Mouse (Mus musculus): ENCODE data around the gene Zbtb32. TPM values are rescaled to one million over a fixed set of nuclear protein-coding genes. Genes with fewer than 3 reads are reported as not detected.

Zbtb32 gene
- total RNA-seq, 4 experiments from 2014 or later, result not detected

DNA sequence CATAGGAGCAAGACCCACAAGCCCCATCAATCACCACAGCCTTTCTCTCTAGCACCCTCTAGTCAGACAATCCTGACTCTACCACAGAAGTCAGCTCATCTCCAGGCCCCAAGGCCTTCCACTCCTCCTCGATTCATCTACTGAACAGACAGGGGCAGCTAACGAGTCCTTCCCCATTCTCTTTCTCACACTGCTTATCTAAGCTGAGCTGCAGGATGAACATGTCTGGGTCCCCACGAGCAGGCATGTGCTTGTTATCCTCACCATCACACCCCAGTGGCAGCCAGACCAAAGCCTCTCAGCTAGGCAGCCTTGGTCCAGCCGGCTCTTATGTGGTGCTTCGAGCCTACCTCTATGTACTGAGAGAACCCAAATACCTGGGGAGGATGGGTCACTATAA, 26.3 kb downstream of the Zbtb32 start:
- DNase-seq (ENCODE audit: low spot score in 2 of 2), result no peak

DNA sequence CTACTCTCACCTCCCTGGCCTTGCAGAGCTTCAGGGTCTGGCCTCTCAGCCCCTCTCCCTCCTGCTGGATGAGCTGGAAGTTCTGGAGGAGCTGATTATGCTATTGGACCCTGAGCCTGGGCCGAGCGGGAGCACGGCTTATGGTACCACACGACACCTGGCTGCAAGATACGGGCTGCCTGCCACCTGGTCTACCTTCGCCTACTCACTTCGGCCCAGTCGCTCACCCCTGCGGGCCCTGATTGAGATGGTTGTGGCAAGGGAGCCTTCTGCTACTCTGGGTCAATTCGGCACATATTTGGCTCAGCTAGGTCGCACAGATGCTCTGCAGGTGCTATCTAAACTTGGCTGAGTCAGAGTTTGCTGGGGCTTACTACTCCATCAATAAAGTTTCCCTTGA, 31.2 kb downstream of the Zbtb32 start:
- no peak for DNase-seq (ENCODE audit: low spot score in 2 of 2)

GRCm38 (mm10) chr7:30566033-30566432, 32.7 kb downstream of the Zbtb32 start:
- no peak for DNase-seq (ENCODE audit: low spot score in 2 of 2)

GRCm38 (mm10) chr7:30564970-30565571, 33.6 kb downstream of the Zbtb32 start, which contains the start of gene Igflr1:
Igflr1 (plus strand) TSS chr7:30565427.
- DNase-seq (ENCODE audit: low spot score in 2 of 2), result no peak

GRCm38 (mm10) chr7:30563906-30564280, 34.8 kb downstream of the Zbtb32 start:
- no peak for DNase-seq (ENCODE audit: low spot score in 2 of 2)

DNA sequence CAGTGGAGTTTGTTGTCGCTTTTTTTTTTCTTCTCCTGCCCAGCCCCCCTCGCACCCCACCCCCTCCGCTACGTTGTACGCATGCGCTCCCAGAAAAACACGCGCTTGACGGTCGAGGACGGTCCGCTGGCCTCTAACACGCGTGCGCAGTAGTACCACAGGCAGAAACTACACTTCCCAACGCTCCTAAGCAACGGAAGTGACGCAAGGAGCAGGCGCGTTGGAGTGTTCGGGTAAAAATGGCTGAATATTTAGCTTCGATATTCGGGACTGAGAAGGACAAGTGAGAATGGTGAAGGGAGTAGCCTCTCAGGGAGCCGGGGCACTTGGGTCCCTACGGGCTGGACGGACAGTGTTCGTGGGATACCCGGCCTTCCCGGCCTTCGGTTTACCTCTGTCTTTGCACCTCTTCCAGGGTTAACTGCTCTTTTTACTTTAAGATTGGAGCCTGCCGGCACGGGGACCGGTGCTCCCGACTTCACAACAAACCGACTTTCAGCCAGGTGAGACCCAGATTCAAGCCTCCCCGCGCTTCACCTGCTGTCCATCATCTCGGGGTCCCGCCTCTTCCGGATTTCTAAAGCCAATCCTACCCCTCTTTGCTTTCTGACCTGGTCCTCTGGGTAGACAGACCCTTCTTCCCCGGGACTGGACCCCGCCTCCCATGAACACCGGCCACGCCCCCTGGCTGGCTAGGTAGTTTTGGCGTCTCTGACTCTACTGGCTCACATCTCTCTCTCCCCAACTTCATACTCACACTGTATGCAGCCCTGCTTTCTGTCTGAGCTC, 35.4 kb downstream of the Zbtb32 start, which contains the start of the genes U2af1l4, Gm49396 and Psenen:
Gene U2af1l4, plus strand, starts transcription at position 185 of the 789 bp plus-strand sequence.
Gene Gm49396, plus strand, starts transcription at position 228 of the 789 bp plus-strand sequence.
Gene Psenen, minus strand, starts transcription at position 511 of the 789 bp plus-strand sequence.
- DNase-seq (ENCODE audit: low spot score in 2 of 2), result peak; percentile 80 to 95

- peak in 1 of 2 experiments; percentile 50 for DNase-seq (ENCODE audit: low spot score in 2 of 2)
Measured at GRCm38 (mm10) chr7:30562526-30563116, 36.1 kb downstream of the Zbtb32 start.

DNA sequence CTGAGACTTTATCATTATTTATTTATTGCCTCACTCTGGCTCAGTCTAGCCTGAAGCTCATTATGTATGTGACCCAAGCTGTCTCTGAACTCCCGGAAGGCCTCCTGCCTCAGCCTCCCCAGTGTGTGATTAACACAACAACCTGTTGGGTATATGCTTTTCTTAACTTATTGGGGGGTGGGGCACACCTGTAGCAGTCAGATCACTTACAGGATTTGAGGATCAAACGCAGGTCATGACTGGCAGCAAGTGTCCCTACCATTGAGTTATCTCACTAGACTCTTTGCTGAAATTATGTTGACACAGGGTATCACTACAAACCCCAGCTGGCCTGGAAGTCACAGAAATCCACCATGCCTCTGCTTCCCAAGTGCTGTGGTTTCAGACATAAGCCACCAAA, 38.4 kb downstream of the Zbtb32 start:
- no peak for DNase-seq (ENCODE audit: low spot score in 2 of 2)

GRCm38 (mm10) chr7:30559443-30559954, 39.2 kb downstream of the Zbtb32 start, which contains the start of gene Lin37:
Lin37 (minus strand) TSS chr7:30559838.
- peak; percentile 87 to 99 for DNase-seq (ENCODE audit: low spot score in 2 of 2)

GRCm38 (mm10) chr7:30558656-30559442, 39.9 kb downstream of the Zbtb32 start:
- DNase-seq (ENCODE audit: low spot score in 2 of 2), result no peak

GRCm38 (mm10) chr7:30557901-30558514, 40.7 kb downstream of the Zbtb32 start:
- no peak for DNase-seq (ENCODE audit: low spot score in 2 of 2)

- DNase-seq (ENCODE audit: low spot score in 2 of 2), result no peak
Measured at GRCm38 (mm10) chr7:30556894-30557536, 41.7 kb downstream of the Zbtb32 start.

DNA sequence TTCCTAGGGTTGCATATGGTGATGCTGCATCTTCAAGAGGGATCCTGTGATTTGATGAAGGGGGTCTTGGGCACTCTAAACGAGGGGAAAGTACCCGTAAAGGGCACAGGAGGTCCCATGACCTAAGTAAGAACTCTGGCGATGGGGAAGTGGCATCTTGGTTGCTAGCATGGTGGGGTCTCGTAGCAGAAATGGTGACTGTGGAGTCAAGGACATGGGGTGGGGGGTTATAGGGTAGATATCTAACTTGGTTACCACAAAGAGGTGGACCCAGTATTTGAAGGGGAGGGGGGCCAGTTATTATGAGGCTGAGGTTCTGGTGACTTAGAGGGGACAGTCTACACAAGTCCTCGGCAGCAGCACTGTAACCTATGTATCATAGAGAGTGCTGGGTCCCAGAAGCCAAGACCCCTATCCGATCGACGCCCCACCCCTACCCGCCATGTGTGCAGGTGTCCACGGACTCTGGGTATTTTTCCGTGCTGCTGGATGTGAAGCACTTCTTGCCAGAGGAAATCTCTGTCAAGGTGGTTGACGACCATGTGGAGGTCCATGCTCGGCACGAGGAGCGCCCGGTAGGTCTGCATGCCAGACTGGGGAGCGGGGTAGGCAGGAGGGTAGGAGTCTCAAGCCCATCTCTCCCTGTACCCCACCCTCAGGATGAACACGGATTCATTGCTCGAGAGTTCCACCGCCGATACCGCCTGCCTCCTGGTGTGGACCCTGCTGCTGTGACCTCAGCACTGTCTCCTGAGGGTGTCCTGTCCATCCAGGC, 44.7 kb downstream of the Zbtb32 start:
- no peak for DNase-seq (ENCODE audit: low spot score in 2 of 2)

- no peak for DNase-seq (ENCODE audit: low spot score in 2 of 2)
Measured at GRCm38 (mm10) chr7:30553021-30553589, 45.6 kb downstream of the Zbtb32 start.

DNA sequence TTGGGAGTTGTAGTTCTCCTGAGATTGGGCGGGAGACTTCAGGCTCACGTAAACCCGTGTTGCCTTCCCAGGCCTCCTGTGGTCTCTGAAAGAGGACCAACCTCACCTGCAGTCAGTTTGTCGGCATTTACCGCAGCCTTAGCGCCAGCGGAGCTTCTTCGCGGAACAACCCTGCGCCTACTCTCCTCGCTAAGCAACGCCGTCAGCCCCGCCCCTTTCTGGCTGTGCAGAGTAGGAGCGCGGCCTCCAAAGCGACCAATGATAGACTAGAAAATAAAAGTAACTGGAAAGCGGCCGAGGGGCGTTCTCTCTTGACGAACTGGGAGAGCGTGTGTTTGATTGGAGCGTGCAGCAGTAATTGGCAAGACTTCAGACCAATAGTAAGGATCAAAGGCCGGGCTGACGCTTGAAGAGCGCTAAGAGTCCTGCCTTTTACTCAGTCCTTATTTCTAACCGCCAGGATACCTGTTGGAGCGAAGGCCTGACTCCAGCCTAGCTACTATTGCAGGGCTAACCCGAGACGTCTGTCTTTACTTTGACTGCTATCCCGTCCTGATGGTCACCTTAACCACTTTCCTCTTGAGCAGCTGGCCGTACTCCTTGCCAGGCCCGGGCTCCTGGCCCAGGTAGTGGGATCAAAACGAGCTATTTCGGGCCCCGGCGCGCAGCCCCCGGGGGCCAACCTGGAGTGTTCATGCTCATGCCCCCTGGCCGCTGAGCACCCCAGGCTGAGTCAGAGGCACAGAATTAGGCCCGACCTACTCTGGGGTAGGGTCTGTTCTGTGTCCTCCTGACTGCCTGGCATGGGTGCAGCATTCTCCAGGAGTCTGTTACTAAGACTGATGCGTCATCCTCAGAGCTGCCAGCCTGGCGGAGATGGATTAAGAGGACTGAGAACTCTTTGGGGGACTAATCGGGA, 46.3 kb downstream of the Zbtb32 start, which contains the start of the genes Hspb6 and Proser3:
Gene Hspb6, plus strand, starts transcription at position 77 of the 919 bp plus-strand sequence.
Gene Proser3, minus strand, starts transcription at position 198 of the 919 bp plus-strand sequence.
- DNase-seq (ENCODE audit: low spot score in 2 of 2), result peak; percentile 84 to 97

DNA sequence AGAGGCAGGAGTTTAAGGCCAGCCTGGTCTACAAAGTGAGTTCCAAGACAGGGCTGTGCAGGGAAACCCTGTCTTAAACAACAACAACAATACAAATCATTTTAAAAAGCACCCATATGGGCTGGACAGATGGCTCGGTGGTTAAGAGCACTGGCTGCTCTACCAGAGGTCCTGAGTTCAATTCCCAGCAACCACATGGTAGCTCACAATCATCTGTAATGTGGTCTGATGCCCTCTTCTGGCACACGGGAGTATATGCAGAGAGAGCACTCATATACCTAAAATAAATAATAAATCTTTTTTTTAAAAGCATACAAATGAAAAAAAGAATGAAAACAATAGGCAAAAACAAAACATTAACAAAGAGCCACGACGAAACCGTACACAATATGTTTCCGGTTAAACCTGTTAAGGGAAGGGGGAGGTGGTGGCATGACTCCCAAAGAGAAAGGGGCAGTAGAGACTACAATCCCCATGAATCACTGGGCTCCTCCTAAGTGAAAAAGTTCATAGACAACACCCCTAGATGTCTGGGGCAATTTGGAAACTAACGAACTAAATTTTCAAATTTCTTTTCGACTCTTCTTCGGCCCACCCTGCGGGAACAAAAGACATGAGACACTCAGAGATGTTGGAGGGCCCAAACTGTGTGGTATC, 47.1 kb downstream of the Zbtb32 start:
- no peak for DNase-seq (ENCODE audit: low spot score in 2 of 2)

DNA sequence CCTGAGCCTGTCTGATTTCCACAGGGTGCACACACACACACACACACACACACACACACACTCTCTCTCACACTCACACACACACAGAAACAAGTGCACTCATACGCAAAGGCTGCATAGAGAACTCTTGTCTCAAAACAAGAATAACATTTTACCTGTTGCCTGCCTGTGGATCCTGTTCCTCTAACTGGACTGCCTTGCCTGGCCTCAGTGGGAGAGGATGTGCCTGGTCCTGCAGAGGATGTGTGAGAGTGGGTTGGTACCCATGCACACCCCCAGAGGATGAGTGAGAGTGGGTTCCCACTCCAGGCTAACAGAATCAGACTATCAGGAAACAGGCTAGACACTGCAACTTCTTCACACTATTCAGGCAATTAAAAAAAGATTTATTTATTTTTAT, 48.1 kb downstream of the Zbtb32 start:
- DNase-seq (ENCODE audit: low spot score in 2 of 2), result no peak
